Mouse (Mus musculus): ENCODE data around the gene Ccdc92. TPM values are rescaled to one million over a fixed set of nuclear protein-coding genes. Genes with fewer than 3 reads are reported as not detected.

The Ccdc92 gene
- polyA plus RNA-seq, 1 experiment from 2014 or later, result 11.5 TPM

DNA sequence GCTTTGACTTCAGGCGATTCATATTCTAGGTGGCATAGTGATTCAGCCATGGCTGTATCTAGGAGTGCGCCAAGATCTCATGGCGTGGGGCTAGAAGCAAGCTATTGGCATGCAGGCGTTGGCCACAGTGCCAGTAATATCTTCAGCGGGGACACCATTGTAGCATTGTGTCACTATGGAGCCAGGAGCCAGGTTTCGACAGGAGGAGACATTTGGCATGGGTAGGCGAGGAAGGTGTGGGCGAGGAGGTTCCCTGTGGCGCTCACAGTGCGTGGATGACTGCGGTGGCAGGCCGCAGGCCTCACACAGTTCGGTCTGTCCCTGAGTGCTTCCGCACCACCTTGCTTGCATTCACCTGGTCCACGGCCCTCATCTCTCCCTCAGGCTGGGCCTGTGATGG, 27.0 kb downstream of the Ccdc92 start:
- no peak for ATAC-seq (ENCODE audit: insufficient number of reproducible peaks, insufficient read depth, low FRiP score, low read depth)
- Histone ChIP-seq H3K36me3 (ENCODE audit: control insufficient read depth, insufficient read depth, low read length) (no peaks in the 10 kb centered on the region), H3K4me2 (replicated peaks; ENCODE audit: low read depth, low read length) (no peak overlapping the region), H3K4me1 (ENCODE audit: control insufficient read depth, insufficient read depth, low read length) (no peaks in the 10 kb centered on the region), H3K9ac (replicated peaks; ENCODE audit: low read depth, low read length) (no peak overlapping the region), H3K4me3 (ENCODE audit: low read depth, low read length) (no peak overlapping the region), H3K27me3 (ENCODE audit: control insufficient read depth, insufficient read depth, low read length) (no peaks in the 10 kb centered on the region), H3K9me3 (ENCODE audit: control insufficient read depth, low read depth, low read length) (no peaks in the 10 kb centered on the region), H3K27ac (ENCODE audit: low read length) (no peak overlapping the region)
- 94% methylated on average over 15 of the region's 15 CpGs for WGBS

DNA sequence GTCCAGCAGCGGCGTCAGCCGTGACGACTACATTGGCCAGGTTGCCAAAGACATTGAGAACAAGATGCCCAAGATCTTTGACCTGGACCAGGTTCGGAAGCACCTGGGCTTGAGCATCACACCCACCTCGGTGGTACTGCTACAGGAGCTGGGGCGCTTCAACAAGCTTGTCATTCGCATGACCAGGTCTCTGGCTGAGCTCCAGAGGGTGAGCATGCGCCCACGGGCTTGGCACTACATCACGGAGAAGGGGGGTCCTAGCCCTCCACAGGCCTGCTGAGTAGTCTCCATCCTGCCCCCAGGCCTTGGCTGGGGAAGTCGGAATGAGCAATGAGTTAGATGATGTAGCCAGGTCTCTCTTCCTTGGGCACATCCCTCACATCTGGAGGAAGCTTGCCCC, 31.9 kb downstream of the Ccdc92 start:
- no peaks in the 10 kb centered on the region for H3K36me3 ChIP-seq (ENCODE audit: control insufficient read depth, insufficient read depth, low read length)
- ATAC-seq (ENCODE audit: insufficient number of reproducible peaks, insufficient read depth, low FRiP score, low read depth), result no peak
- WGBS, result 91% methylated on average over 12 of the region's 12 CpGs
- H3K4me1 ChIP-seq (ENCODE audit: control insufficient read depth, insufficient read depth, low read length), result no peaks in the 10 kb centered on the region
- no peak overlapping the region for H3K4me3 ChIP-seq (ENCODE audit: low read depth, low read length)
- H3K27ac ChIP-seq (ENCODE audit: low read length), result no peak overlapping the region
- no peak overlapping the region for H3K4me2 ChIP-seq (replicated peaks; ENCODE audit: low read depth, low read length)
- H3K9ac ChIP-seq (replicated peaks; ENCODE audit: low read depth, low read length), result no peak overlapping the region
- no peaks in the 10 kb centered on the region for H3K27me3 ChIP-seq (ENCODE audit: control insufficient read depth, insufficient read depth, low read length)
- no peaks in the 10 kb centered on the region for H3K9me3 ChIP-seq (ENCODE audit: control insufficient read depth, low read depth, low read length)

DNA sequence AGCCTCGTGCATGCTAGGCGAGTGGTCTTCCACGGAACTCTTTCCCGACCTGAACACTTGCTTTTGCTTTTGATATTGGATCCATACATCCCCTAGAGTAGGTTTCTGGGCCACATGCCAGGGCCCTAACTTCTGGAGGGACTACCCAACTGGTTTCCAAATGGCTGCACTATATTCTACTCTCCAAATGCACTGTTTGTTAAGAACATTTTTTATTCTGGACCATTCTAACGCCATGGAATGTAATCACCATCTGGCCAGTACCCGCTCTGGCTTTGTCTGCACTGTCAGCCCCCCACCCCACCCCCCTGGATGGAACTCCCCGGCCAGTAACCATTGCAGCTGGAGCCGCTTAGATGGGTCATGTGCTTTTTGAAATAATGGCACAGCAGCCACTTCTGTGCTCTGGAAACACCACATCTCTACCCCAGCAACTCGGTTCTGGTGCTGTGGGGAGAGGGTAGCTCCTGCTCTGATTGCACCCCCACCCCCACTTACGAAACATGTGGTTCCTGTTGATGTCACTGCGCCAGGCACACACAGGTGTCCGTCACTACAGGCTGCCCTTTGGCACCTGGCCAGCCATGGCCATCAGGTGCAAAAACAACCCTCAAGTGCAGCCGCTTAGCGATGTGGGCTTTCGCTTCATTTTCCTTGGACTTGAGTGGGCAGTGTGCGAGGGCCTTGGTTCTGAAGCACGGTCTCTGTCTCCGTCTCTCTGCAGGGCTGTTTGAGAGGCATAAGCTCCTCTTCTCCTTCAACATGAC, 39.9 kb downstream of the Ccdc92 start:
- Histone ChIP-seq H3K9ac (replicated peaks; ENCODE audit: low read depth, low read length) (no peak overlapping the region), H3K27me3 (ENCODE audit: control insufficient read depth, insufficient read depth, low read length) (no peaks in the 10 kb centered on the region), H3K4me2 (replicated peaks; ENCODE audit: low read depth, low read length) (no peak overlapping the region), H3K36me3 (ENCODE audit: control insufficient read depth, insufficient read depth, low read length) (no peaks in the 10 kb centered on the region), H3K27ac (ENCODE audit: low read length) (no peak overlapping the region), H3K4me3 (ENCODE audit: low read depth, low read length) (no peak overlapping the region), H3K4me1 (ENCODE audit: control insufficient read depth, insufficient read depth, low read length) (no peaks in the 10 kb centered on the region), H3K9me3 (ENCODE audit: control insufficient read depth, low read depth, low read length) (0 out of 2 replicates have a peak, but pooled peaks cover 3% of the 10 kb centered on the region)
- 70% methylated on average over 18 of the region's 18 CpGs for WGBS
- ATAC-seq (ENCODE audit: insufficient number of reproducible peaks, insufficient read depth, low FRiP score, low read depth), result no peak; the same call in 1 of the 2 replicates

DNA sequence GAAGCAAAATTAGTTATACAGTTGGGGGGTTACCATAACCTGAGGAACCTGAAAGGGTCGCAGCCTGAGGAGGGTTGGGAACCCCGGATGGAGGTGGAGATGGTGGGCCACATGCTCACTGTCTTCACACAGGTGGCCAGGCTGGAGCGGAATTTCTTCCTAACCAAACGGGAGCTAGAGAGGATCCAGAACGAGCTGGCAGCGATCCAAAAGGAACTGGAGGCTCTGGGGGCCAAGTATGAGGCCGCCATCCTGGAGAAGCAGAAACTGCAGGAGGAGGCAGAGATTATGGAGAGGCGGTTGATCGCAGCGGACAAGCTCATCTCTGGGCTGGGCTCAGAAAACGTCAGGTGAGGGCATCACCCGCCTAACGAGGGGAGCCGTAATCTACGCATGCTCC, 45.2 kb downstream of the Ccdc92 start:
- H3K9me3 ChIP-seq (ENCODE audit: control insufficient read depth, low read depth, low read length), result 0 out of 2 replicates have a peak, but pooled peaks cover 3% of the 10 kb centered on the region
- H3K27ac ChIP-seq (ENCODE audit: low read length), result no peak overlapping the region
- no peak overlapping the region for H3K9ac ChIP-seq (replicated peaks; ENCODE audit: low read depth, low read length)
- H3K27me3 ChIP-seq (ENCODE audit: control insufficient read depth, insufficient read depth, low read length), result no peaks in the 10 kb centered on the region
- WGBS, result 77% methylated on average over 15 of the region's 15 CpGs
- no peak overlapping the region for H3K4me3 ChIP-seq (ENCODE audit: low read depth, low read length)
- ATAC-seq (ENCODE audit: insufficient number of reproducible peaks, insufficient read depth, low FRiP score, low read depth), result no peak
- no peaks in the 10 kb centered on the region for H3K4me1 ChIP-seq (ENCODE audit: control insufficient read depth, insufficient read depth, low read length)
- no peak overlapping the region for H3K4me2 ChIP-seq (replicated peaks; ENCODE audit: low read depth, low read length)
- no peaks in the 10 kb centered on the region for H3K36me3 ChIP-seq (ENCODE audit: control insufficient read depth, insufficient read depth, low read length)

DNA sequence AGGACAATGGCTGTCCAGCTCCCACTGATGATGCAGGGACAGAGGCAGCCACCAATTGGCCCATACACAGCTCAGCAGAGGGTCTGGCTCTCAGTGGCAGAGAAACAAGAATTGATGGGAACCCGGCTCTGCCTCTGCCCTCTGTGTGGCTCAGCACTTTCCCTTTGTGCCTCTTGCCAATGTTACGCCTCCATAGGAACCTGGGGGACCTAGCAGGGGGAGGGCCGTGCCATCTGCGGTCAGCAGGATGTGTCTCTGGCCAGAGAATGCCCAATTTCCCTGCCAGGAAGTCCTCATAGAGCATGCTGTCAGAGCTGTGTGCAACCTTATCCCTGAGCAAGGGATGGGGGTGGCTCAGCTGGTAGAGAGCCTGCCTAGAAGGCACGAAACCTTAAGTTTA, 47.4 kb downstream of the Ccdc92 start:
- Histone ChIP-seq H3K9ac (replicated peaks; ENCODE audit: low read depth, low read length) (no peak overlapping the region), H3K36me3 (ENCODE audit: control insufficient read depth, insufficient read depth, low read length) (no peaks in the 10 kb centered on the region), H3K27ac (ENCODE audit: low read length) (no peak overlapping the region), H3K4me1 (ENCODE audit: control insufficient read depth, insufficient read depth, low read length) (no peaks in the 10 kb centered on the region), H3K9me3 (ENCODE audit: control insufficient read depth, low read depth, low read length) (0 out of 2 replicates have a peak, but pooled peaks cover 3% of the 10 kb centered on the region), H3K4me3 (ENCODE audit: low read depth, low read length) (no peak overlapping the region), H3K27me3 (ENCODE audit: control insufficient read depth, insufficient read depth, low read length) (no peaks in the 10 kb centered on the region), H3K4me2 (replicated peaks; ENCODE audit: low read depth, low read length) (no peak overlapping the region)
- no peak for ATAC-seq (ENCODE audit: insufficient number of reproducible peaks, insufficient read depth, low FRiP score, low read depth)
- WGBS, result 62% methylated on average over 5 of the region's 5 CpGs

DNA sequence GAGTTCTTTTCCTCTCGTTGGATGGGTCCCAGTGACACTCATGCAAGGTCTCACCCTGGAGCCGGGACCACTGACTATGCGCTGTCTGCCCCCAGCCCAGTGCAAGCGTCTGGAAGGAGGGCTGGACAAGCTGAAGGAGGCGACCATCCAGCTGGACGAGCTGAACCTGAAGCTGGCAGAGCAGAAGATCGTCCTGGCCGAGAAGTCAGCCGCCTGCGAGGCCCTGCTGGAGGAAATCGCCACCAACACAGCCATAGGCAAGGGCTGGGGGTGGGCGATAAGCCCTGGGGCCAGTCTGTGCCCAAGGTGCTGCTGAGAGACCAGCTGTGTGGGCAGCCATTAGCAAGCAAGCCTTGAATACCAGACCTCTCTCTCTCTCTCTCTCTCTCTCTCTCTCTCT, 49.8 kb downstream of the Ccdc92 start:
- Histone ChIP-seq H3K4me1 (ENCODE audit: control insufficient read depth, insufficient read depth, low read length) (no peaks in the 10 kb centered on the region), H3K4me2 (replicated peaks; ENCODE audit: low read depth, low read length) (no peak overlapping the region), H3K27ac (ENCODE audit: low read length) (no peak overlapping the region), H3K9ac (replicated peaks; ENCODE audit: low read depth, low read length) (no peak overlapping the region), H3K27me3 (ENCODE audit: control insufficient read depth, insufficient read depth, low read length) (no peaks in the 10 kb centered on the region), H3K36me3 (ENCODE audit: control insufficient read depth, insufficient read depth, low read length) (no peaks in the 10 kb centered on the region), H3K9me3 (ENCODE audit: control insufficient read depth, low read depth, low read length) (no peaks in the 10 kb centered on the region), H3K4me3 (ENCODE audit: low read depth, low read length) (no peak overlapping the region)
- WGBS, result 87% methylated on average over 12 of the region's 12 CpGs
- ATAC-seq (ENCODE audit: insufficient number of reproducible peaks, insufficient read depth, low FRiP score, low read depth), result no peak

DNA sequence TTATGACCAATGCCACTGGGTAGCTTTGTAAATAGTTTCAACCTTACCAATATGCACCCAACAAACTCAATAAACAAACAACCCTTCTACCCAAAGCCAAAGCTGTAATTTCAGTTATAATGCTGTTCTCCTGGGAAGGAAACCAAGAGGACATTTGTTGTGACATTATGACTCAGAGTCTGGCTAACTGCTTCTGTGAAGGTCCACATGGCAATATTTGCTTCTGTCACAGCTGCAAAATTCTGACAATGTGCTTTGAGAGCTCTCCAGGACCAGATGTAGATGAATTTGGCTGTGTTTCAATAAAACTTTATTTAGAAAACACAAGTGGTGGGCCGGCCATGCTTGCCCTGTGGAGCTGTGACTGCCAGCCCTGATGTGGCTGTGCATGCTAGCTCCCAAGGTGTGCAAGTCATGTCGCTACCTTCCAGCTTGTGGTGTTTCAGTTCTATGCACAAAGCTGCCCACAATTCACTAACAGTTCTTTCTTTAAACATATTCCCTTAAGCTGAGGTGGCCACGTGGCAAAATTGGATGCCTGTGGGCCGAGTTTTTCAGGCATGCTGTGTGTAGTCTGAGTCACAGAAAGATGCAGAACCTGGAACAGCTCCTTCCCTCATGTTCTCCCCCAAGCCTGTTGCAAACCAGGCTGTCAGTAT, 52.4 kb downstream of the Ccdc92 start:
- no peaks in the 10 kb centered on the region for H3K4me1 ChIP-seq (ENCODE audit: control insufficient read depth, insufficient read depth, low read length)
- no peaks in the 10 kb centered on the region for H3K9me3 ChIP-seq (ENCODE audit: control insufficient read depth, low read depth, low read length)
- no peak overlapping the region for H3K4me2 ChIP-seq (replicated peaks; ENCODE audit: low read depth, low read length)
- no peaks in the 10 kb centered on the region for H3K36me3 ChIP-seq (ENCODE audit: control insufficient read depth, insufficient read depth, low read length)
- no peak overlapping the region for H3K27ac ChIP-seq (ENCODE audit: low read length)
- WGBS, result 85% methylated on average over 4 of the region's 4 CpGs
- no peak for ATAC-seq (ENCODE audit: insufficient number of reproducible peaks, insufficient read depth, low FRiP score, low read depth)
- no peaks in the 10 kb centered on the region for H3K27me3 ChIP-seq (ENCODE audit: control insufficient read depth, insufficient read depth, low read length)
- no peak overlapping the region for H3K4me3 ChIP-seq (ENCODE audit: low read depth, low read length)
- H3K9ac ChIP-seq (replicated peaks; ENCODE audit: low read depth, low read length), result no peak overlapping the region

DNA sequence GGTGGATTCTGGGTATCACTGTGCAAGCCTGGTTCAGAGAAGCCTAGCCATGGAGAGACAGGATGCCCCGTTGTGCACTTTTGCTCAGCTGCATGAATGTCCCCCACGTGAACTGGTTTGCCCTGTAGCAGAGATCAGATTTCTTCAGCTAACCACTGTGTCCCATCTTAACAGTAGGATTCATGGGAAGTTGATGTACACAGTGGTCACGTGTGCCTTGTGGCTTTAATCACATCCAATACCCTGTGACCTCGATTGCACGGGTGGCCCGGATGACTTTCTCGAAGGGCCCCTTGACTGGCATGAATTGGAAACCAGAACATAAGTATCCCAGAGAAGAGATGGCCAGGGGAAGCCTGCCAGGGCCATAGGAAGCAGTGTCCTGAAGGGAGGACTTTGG, 70.1 kb downstream of the Ccdc92 start:
- WGBS, result 85% methylated on average over 7 of the region's 7 CpGs

More for the DNA sequence above, 70.1 kb downstream of the Ccdc92 start:
- Histone ChIP-seq H3K9ac (replicated peaks; ENCODE audit: low read depth, low read length) (no peak overlapping the region), H3K9me3 (ENCODE audit: control insufficient read depth, low read depth, low read length) (no peaks in the 10 kb centered on the region), H3K4me2 (replicated peaks; ENCODE audit: low read depth, low read length) (no peak overlapping the region), H3K4me1 (ENCODE audit: control insufficient read depth, insufficient read depth, low read length) (no peaks in the 10 kb centered on the region), H3K27me3 (ENCODE audit: control insufficient read depth, insufficient read depth, low read length) (no peaks in the 10 kb centered on the region), H3K27ac (ENCODE audit: low read length) (no peak overlapping the region), H3K36me3 (ENCODE audit: control insufficient read depth, insufficient read depth, low read length) (no peaks in the 10 kb centered on the region), H3K4me3 (ENCODE audit: low read depth, low read length) (no peak overlapping the region)
- ATAC-seq (ENCODE audit: insufficient number of reproducible peaks, insufficient read depth, low FRiP score, low read depth), result no peak
